Mouse (Mus musculus): ENCODE measurements around the gene Usp16. TPM values are rescaled to one million over a fixed set of nuclear protein-coding genes. Genes with fewer than 3 reads are reported as not detected.

The Usp16 gene
- polyA plus RNA-seq (2017; shearing (Covaris generic)), result 66.5 TPM

DNA sequence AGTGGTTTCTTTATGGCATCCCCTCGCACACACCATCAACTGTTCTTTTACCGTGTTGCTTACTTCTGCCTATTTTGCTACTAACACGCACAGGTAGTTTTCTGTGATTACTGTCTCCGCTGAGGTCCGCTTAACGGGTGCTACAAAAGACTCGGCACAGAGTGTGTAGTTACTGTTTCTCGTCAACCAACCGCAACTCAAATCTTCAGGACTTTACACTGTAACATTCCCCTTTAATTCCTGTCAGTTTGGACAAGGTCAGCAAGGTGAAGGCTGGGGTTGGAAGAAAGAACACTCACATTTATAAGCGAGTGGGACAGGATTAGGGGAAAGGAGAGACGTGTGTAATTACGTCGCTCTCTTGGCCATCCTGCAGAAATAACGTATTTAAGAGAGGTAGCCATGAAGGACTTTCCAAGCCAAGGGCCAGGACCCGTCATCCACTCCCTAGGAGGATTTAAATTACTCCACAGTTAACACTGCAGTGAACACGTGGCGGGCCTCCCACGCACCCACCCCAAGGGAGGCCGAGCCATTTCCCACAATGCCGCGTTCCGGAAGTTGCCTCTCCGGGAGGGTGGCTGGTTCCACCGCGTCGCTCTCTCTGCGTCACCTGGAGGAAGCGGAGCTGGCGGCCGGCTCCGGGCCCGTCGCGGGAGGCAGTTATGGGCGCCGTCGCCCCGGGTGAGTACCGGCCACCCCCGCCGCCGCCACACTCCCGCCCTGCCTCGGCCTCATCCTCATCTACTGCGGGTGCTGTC lies at the start of gene Usp16:
Gene Usp16 (plus strand): TSS at position 285 of the 761 bp plus-strand sequence.

GRCm38 (mm10) chr16:87432033-87432814 lies 22.3 kb upstream of the Usp16 start, which contains the start of gene Ltn1:
Ltn1 (minus strand) TSS chr16:87432612.

DNA sequence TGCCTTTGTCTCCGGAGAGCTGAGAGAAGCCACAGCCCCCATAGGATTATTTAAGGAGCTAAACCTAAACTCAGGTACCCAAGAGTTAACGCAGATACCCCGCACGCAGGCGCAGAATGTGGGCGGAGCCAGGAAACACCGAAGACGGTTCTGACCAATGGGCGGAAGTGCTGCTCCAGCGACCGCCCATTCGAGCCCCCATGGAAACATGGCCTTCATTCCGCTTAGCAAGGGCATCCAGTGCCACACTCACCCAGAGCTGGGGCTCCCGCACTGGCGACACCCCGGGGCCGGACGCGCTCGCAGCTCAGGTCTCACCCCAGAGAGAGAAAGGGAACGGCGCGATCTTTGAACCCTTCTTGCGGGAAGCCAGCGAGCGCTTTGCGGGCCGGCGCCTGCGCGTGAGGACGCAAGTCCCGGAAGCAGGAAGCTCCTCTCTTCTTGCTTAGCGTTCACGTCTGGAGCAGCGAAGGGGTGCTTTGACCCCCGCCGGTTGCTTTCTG lies 14.3 kb upstream of the Usp16 start, which contains the start of gene Rwdd2b:
Gene Rwdd2b (minus strand): TSS at position 390 of the 503 bp plus-strand sequence.

GRCm38 (mm10) chr16:87495716-87496447 lies 41.4 kb downstream of the Usp16 start, which contains the start of gene Cct8:
Cct8 (minus strand) TSS chr16:87495873.

Other genes with a start within 250 kb of the Usp16 start
- 15.3 TPM for gene N6amt1, start 100.5 kb upstream of the Usp16 start, polyA plus RNA-seq (2017; shearing (Covaris generic))
- gene Ltn1, start 22.1 kb upstream of the Usp16 start, polyA plus RNA-seq (2017; shearing (Covaris generic)), result 51.4 TPM
- gene Rwdd2b, start 14.1 kb upstream of the Usp16 start, polyA plus RNA-seq (2017; shearing (Covaris generic)), result 11.8 TPM
- gene Cct8, start 41.2 kb downstream of the Usp16 start, polyA plus RNA-seq (2017; shearing (Covaris generic)), result 397 TPM
- not detected for gene Map3k7cl, start 98.6 kb downstream of the Usp16 start, polyA plus RNA-seq (2017; shearing (Covaris generic))
- gene Bach1, start 244.2 kb downstream of the Usp16 start, polyA plus RNA-seq (2017; shearing (Covaris generic)), result 5.3 TPM